Mouse (Mus musculus): ENCODE measurements around the gene Trim46.

Gene Trim46

DNA sequence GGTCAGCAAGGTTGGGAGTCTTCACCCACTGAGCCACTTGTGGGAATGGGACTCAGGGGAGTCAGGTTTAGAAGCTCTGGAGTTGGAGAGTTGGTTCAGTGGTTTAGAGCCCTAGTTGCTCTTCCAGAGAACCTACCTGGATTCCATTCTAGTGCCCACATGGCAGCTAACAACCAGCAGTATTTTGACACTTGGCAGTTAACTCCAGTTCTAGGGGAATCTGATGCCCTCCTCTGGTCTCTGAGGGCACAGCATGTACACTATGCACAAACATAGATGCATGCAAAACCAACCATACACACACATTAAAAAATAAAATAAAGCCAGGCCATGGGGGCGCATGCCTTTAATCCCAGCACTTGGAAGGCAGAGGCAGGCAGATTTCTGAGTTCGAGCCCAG lies 52.3 kb downstream of the Trim46 start:
- Histone ChIP-seq H3K27me3 (ENCODE audit: insufficient read depth, low read length) (no peaks in the 10 kb centered on the region; the same call in 1 of the 2 replicates), H3K4me1 (replicated peaks; ENCODE audit: low read depth, low read length) (peaks cover 24% of the 10 kb centered on the region), H3K9me3 (ENCODE audit: low read length) (no peaks in the 10 kb centered on the region), H3K36me3 (ENCODE audit: insufficient read depth, low read length) (no peaks in the 10 kb centered on the region), H3K4me3 (replicated peaks; ENCODE audit: low read length) (no peak overlapping the region)
- TF ChIP-seq POU5F1 (IDR thresholded peaks at IDR 0.05; ENCODE audit: borderline replicate concordance, low read length) (no peak), CTCF (conservative IDR thresholded peaks at IDR 0.05; ENCODE audit: low read length) (peak; percentile 21)

- H3K27me3 ChIP-seq (ENCODE audit: insufficient read depth, low read length) = peaks cover 2% of the 10 kb centered on the region; the same call in 1 of the 2 replicates
- no peaks in the 10 kb centered on the region for H3K36me3 ChIP-seq (ENCODE audit: insufficient read depth, low read length)
- peaks cover 29% of the 10 kb centered on the region for H3K4me1 ChIP-seq (replicated peaks; ENCODE audit: low read depth, low read length)
- TF ChIP-seq POU5F1 (IDR thresholded peaks at IDR 0.05; ENCODE audit: borderline replicate concordance, low read length) (no peak), CTCF (conservative IDR thresholded peaks at IDR 0.05; ENCODE audit: low read length) (no peak), NANOG (IDR thresholded peaks at IDR 0.05; ENCODE audit: borderline replicate concordance, low read length) (no peak)
- no peaks in the 10 kb centered on the region for H3K9me3 ChIP-seq (ENCODE audit: low read length)
- no peak overlapping the region for H3K4me3 ChIP-seq (replicated peaks; ENCODE audit: low read length)
Observed at GRCm38 (mm10) chr3:89193351-89193750, 52.8 kb downstream of the Trim46 start.

- H3K36me3 ChIP-seq (ENCODE audit: insufficient read depth, low read length) = no peaks in the 10 kb centered on the region
- H3K4me1 ChIP-seq (replicated peaks; ENCODE audit: low read depth, low read length) = peaks cover 40% of the 10 kb centered on the region
- peaks cover 24% of the 10 kb centered on the region for H3K27me3 ChIP-seq (ENCODE audit: insufficient read depth, low read length)
- H3K4me3 ChIP-seq (replicated peaks; ENCODE audit: low read length) = no peak overlapping the region
- no peaks in the 10 kb centered on the region for H3K9me3 ChIP-seq (ENCODE audit: low read length)
- TF ChIP-seq CTCF (conservative IDR thresholded peaks at IDR 0.05; ENCODE audit: low read length) = no peak
- no peak for TF ChIP-seq NANOG (IDR thresholded peaks at IDR 0.05; ENCODE audit: borderline replicate concordance, low read length)
- no peak for TF ChIP-seq POU5F1 (IDR thresholded peaks at IDR 0.05; ENCODE audit: borderline replicate concordance, low read length)
Observed at GRCm38 (mm10) chr3:89190436-89190835, 55.7 kb downstream of the Trim46 start.

DNA sequence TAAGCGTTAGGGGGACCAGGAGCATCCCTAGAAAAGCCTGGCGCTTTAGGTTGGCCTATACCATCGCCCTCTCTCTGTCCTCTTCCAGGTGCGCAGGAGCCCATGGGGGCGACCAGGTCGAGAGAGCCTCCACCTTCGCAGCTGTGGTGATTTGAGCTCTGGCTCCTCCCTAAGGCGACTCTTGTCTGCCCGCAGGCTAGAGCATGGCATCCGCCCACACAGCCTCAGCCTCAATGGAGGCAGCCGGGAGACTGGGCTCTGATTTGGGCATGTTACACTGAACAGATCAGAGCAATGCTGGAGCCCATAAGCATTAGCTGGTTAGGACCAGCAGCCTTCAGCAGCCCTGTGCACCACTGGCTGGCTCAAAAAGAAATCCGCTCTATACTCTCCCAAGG lies 57.6 kb downstream of the Trim46 start:
- Histone ChIP-seq H3K4me1 (replicated peaks; ENCODE audit: low read depth, low read length) (peaks cover 52% of the 10 kb centered on the region), H3K4me3 (replicated peaks; ENCODE audit: low read length) (peak overlapping the region; percentile 67), H3K36me3 (ENCODE audit: insufficient read depth, low read length) (no peaks in the 10 kb centered on the region), H3K27me3 (ENCODE audit: insufficient read depth, low read length) (peaks cover 41% of the 10 kb centered on the region), H3K9me3 (ENCODE audit: low read length) (no peaks in the 10 kb centered on the region)
- TF ChIP-seq POU5F1 (IDR thresholded peaks at IDR 0.05; ENCODE audit: borderline replicate concordance, low read length) (no peak), CTCF (conservative IDR thresholded peaks at IDR 0.05; ENCODE audit: low read length) (no peak)

DNA sequence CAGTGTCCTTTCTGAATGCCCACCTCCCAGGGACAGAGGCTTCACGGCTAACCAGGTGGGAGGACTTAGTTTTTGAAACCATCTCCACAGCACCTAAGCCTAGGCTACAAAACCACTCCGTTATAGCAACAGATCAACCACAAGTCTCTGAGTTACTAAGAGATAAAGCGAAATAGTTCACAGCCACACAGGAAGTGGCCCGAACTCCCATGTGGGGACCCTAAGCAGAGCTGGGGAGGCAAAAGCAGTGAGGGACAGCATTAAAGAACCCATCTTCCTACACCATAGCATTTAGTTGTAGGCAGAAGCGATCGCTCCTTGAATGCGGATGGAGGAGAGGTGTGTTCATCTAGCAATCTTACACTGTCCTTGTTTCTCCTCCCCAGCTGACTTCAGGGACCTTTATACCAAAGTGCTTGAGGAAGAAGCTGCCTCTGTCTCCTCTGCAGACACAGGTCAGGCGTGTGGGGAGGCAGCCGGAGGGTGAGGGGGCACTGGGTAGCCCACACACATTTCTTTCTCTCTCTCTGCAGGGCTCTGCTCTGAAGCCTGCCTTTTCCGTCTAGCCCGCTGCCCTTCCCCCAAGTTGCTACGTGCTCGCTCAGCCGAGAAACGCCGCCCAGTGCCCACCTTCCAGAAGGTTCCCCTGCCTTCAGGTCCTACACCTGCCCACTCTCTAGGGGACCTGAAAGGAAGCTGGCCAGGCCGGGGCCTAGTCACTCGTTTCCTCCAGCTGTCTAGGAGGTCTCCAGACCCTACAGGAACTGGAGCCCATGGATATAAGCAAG lies 58.2 kb downstream of the Trim46 start:
- no peak for TF ChIP-seq POU5F1 (IDR thresholded peaks at IDR 0.05; ENCODE audit: borderline replicate concordance, low read length)
- TF ChIP-seq CTCF (conservative IDR thresholded peaks at IDR 0.05; ENCODE audit: low read length) = no peak
- no peak for TF ChIP-seq NANOG (IDR thresholded peaks at IDR 0.05; ENCODE audit: borderline replicate concordance, low read length)
- Histone ChIP-seq H3K36me3 (ENCODE audit: insufficient read depth, low read length) (no peaks in the 10 kb centered on the region), H3K27me3 (ENCODE audit: insufficient read depth, low read length) (peaks cover 41% of the 10 kb centered on the region), H3K4me1 (replicated peaks; ENCODE audit: low read depth, low read length) (peaks cover 56% of the 10 kb centered on the region), H3K9me3 (ENCODE audit: low read length) (no peaks in the 10 kb centered on the region), H3K4me3 (replicated peaks; ENCODE audit: low read length) (peak overlapping the region; percentile 67)

DNA sequence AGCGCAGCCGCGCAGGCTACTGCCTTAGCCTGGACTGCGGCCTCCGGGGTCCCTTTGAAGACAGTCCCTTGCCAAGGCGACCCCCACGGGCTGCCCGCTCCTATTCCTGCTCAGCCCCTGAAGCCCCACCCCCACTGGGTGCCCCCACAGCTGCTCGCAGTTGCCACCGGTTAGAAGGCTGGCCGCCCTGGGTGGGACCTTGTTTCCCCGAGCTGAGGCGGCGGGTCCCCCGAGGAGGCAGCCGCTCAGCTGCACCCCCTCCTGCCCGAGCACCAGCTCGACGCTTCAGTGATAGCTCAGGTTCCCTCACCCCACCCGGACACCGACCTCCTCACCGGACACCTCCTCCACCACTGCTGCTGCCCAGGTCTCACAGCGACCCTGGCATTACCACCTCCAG lies 58.9 kb downstream of the Trim46 start:
- Histone ChIP-seq H3K4me3 (replicated peaks; ENCODE audit: low read length) (peak overlapping the region; percentile 67), H3K27me3 (ENCODE audit: insufficient read depth, low read length) (peaks cover 41% of the 10 kb centered on the region), H3K4me1 (replicated peaks; ENCODE audit: low read depth, low read length) (peaks cover 62% of the 10 kb centered on the region), H3K36me3 (ENCODE audit: insufficient read depth, low read length) (peaks cover 6% of the 10 kb centered on the region), H3K9me3 (ENCODE audit: low read length) (no peaks in the 10 kb centered on the region)
- TF ChIP-seq NANOG (IDR thresholded peaks at IDR 0.05; ENCODE audit: borderline replicate concordance, low read length) (no peak), CTCF (conservative IDR thresholded peaks at IDR 0.05; ENCODE audit: low read length) (no peak), POU5F1 (IDR thresholded peaks at IDR 0.05; ENCODE audit: borderline replicate concordance, low read length) (no peak)

Data from E14TG2a.4 (cell line).